Mouse (Mus musculus) forebrain, embryonic 12.5 days (tissue): Measurements from ENCODE around the gene Dph2. TPM values are rescaled to one million over a fixed set of nuclear protein-coding genes. Genes with fewer than 3 reads are reported as not detected.

Experiments
- ATAC-seq: fragments of 200-750 bp; cut with Nextera tagmentation; 2 replicates; pipeline ENCODE4 v1.8.0; 2017; ENCODE audit warnings: moderate TSS enrichment; ENCODE audit not compliant: low FRiP score
- H3K27ac ChIP-seq: fragments of 300-500 bp; sonication (generic); 2 replicates; pipeline ENCODE4 v1.5.1; 2016; ENCODE audit warnings: mild to moderate bottlenecking
- H3K27me3 ChIP-seq: fragments of 300-500 bp; sonication (generic); 2 replicates; pipeline ENCODE4 v1.6.1; 2016; ENCODE audit warnings: mild to moderate bottlenecking
- H3K36me3 ChIP-seq: fragments of 300-500 bp; sonication (generic); replicated peaks from 2 replicates; pipeline ENCODE4 v1.6.1; 2016; ENCODE audit warnings: mild to moderate bottlenecking
- H3K4me1 ChIP-seq: fragments of 300-500 bp; sonication (generic); 2 replicates; pipeline ENCODE4 v1.6.1; 2016
- H3K4me2 ChIP-seq: fragments of 300-500 bp; sonication (generic); 2 replicates; pipeline ENCODE4 v1.6.1; 2016; ENCODE audit warnings: mild to moderate bottlenecking, moderate library complexity
- H3K4me3 ChIP-seq: fragments of 300-500 bp; sonication (generic); replicated peaks from 2 replicates; pipeline ENCODE4 v1.5.1; 2016; ENCODE audit warnings: mild to moderate bottlenecking
- H3K9ac ChIP-seq: fragments of 300-500 bp; sonication (generic); 2 replicates; pipeline ENCODE4 v1.6.1; 2016; ENCODE audit warnings: mild to moderate bottlenecking
- H3K9me3 ChIP-seq: fragments of 300-500 bp; sonication (generic); 2 replicates; pipeline ENCODE4 v1.6.1; 2016
- WGBS: fragments of 180-500 bp; shearing (Covaris S2); methylation state at CpG from one replicate; pipeline ENCODE4 v1.1.7; 2016; 5-methylcytosine and 5-hydroxymethylcytosine counted together
- polyA plus RNA-seq: library from polyadenylated mRNA; unstranded; fragments of >200 nt; fragmentation: Nextera tagmentation; extraction: Ambion mirVana; gene quantifications from 2 replicates; pipeline ENCODE4 v1.2.1, GENCODE M21; 2016

Dph2 gene
- polyA plus RNA-seq, 1 experiment from 2014 or later = 27.0 TPM

GRCm38 (mm10) chr4:117918261-117918660, 26.4 kb upstream of the Dph2 start:
- no peak for ATAC-seq
- Histone ChIP-seq H3K9me3 (no peaks in the 10 kb centered on the region), H3K27me3 (peaks cover 6% of the 10 kb centered on the region), H3K9ac (no peak overlapping the region), H3K36me3 (no peaks in the 10 kb centered on the region), H3K4me2 (no peak overlapping the region), H3K4me1 (peaks cover 18% of the 10 kb centered on the region), H3K27ac (no peak overlapping the region), H3K4me3 (no peak overlapping the region)
- WGBS = 78% methylated on average over 3 of the region's 3 CpGs

- Histone ChIP-seq H3K4me1 (peaks cover 22% of the 10 kb centered on the region), H3K9me3 (no peaks in the 10 kb centered on the region), H3K27ac (no peak overlapping the region), H3K27me3 (peaks cover 2% of the 10 kb centered on the region; the same call in 1 of the 2 replicates), H3K9ac (no peak overlapping the region), H3K36me3 (no peaks in the 10 kb centered on the region), H3K4me3 (no peak overlapping the region), H3K4me2 (no peak overlapping the region)
- WGBS = 98% methylated on average over 4 of the region's 4 CpGs
- no peak for ATAC-seq
These were observed 26.0 kb upstream of the Dph2 start for GRCm38 (mm10) chr4:117917847-117918246.

- Histone ChIP-seq H3K9ac (no peak overlapping the region), H3K27me3 (no peaks in the 10 kb centered on the region), H3K9me3 (no peaks in the 10 kb centered on the region), H3K4me1 (peaks cover 26% of the 10 kb centered on the region), H3K36me3 (no peaks in the 10 kb centered on the region), H3K27ac (no peak overlapping the region), H3K4me2 (no peak overlapping the region), H3K4me3 (no peak overlapping the region)
- ATAC-seq = no peak
- 86% methylated on average over 4 of the region's 4 CpGs for whole genome bisulfite sequencing
These were observed 25.6 kb upstream of the Dph2 start for GRCm38 (mm10) chr4:117917402-117917801.

DNA sequence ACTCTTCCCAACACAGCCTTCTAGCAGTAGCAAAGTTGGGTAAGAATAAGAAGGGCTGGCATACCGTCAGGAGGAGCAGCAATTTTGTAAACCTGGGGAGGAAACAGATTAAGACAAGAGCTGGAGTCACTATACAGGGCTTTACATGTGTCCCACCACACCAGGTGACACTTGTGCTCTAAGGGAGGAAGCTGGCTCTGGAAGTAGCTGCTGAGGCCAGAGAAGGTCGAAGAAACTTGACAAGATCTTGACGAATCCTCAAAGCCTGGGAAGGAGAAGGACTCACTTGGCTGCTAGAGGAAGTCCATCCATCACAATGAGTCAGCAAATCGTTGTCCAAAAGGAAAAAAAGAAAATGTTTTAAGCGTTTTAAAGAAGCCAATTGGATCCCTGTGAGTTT, 24.6 kb upstream of the Dph2 start:
- H3K4me3 ChIP-seq = no peak overlapping the region
- H3K27ac ChIP-seq = no peak overlapping the region
- no peaks in the 10 kb centered on the region for H3K9me3 ChIP-seq
- H3K4me2 ChIP-seq = peak overlapping the region; percentile 100; the same call in 1 of the 2 replicates
- ATAC-seq = no peak
- no peaks in the 10 kb centered on the region for H3K27me3 ChIP-seq
- WGBS = 91% methylated on average over 5 of the region's 5 CpGs
- no peak overlapping the region for H3K9ac ChIP-seq
- peaks cover 10% of the 10 kb centered on the region for H3K36me3 ChIP-seq
- peaks cover 35% of the 10 kb centered on the region for H3K4me1 ChIP-seq

GRCm38 (mm10) chr4:117915489-117916105, 23.8 kb upstream of the Dph2 start:
- peak overlapping the region; percentile 100 for H3K4me2 ChIP-seq
- H3K36me3 ChIP-seq = peaks cover 17% of the 10 kb centered on the region
- 7% methylated on average over 19 of the region's 19 CpGs for WGBS
- no peaks in the 10 kb centered on the region for H3K27me3 ChIP-seq
- peak overlapping the region; percentile 78 for H3K4me3 ChIP-seq
- H3K4me1 ChIP-seq = peaks cover 40% of the 10 kb centered on the region
- H3K9ac ChIP-seq = peak overlapping the region; percentile 89
- ATAC-seq = no peak
- H3K9me3 ChIP-seq = no peaks in the 10 kb centered on the region
- H3K27ac ChIP-seq = no peak overlapping the region

DNA sequence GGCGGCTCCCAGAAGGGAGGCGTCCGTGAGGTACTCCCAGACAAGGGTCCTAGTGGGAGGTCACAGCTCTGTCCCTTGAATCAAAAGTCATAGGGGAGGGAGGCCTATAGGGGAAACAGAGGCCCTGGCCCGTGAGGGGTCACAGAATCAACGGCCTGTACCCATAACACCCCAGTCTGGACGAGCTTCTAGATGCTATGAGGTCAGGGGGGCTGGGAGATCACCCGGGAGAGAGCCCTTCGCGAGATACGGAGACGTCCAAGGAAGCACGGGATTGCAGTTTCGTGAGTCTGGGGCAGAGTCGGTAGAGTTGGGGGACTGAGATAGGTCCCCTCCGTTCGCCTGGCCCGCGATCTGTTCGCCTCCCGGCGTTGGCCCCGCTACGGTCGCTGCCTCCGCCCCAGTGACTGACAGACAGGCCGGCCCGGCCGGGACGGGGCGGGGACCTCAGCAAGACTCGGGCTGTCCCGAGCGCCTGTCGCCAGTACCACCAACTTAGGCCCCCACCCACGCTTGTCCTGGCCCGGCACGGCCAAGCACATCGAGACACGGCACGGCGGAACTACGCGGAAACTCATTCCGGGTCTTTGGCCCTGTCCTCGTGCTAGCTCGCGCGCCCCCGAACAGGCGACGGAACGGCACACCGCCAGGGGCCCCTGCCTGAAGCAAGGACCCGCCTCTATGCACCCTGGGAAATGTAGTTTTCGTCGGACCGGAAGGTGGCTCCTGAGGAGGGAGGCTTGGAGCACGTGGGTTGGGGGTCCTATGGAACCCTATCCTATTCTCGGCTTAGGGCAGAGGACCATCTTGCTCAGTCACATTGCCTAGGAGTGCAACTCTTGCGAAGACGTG, 23.0 kb upstream of the Dph2 start, which contains the start of gene Ipo13:
TSS of gene Ipo13 (minus strand) at position 409 of the 852 bp plus-strand sequence.
- Histone ChIP-seq H3K4me1 (peaks cover 47% of the 10 kb centered on the region), H3K4me3 (peak within 1 kb of the TSS; percentile 78), H3K27me3 (no peaks in the 10 kb centered on the region), H3K9ac (peak within 1 kb of the TSS; percentile 89), H3K4me2 (peak within 1 kb of the TSS; percentile 100), H3K9me3 (no peaks in the 10 kb centered on the region), H3K36me3 (peaks cover 24% of the 10 kb centered on the region), H3K27ac (peak within 1 kb of the TSS; percentile 79)
- peak; percentile 97 for ATAC-seq
- under 1% methylated on average over 61 of the region's 61 CpGs for WGBS

- ATAC-seq = no peak
- Histone ChIP-seq H3K4me1 (peaks cover 55% of the 10 kb centered on the region), H3K4me2 (peak overlapping the region; percentile 100), H3K27me3 (no peaks in the 10 kb centered on the region), H3K4me3 (peak overlapping the region; percentile 78), H3K27ac (no peak overlapping the region), H3K9ac (peak overlapping the region; percentile 89), H3K36me3 (peaks cover 27% of the 10 kb centered on the region), H3K9me3 (no peaks in the 10 kb centered on the region)
- 19% methylated on average over 8 of the region's 8 CpGs for WGBS
These were observed 22.2 kb upstream of the Dph2 start for GRCm38 (mm10) chr4:117914031-117914430.

DNA sequence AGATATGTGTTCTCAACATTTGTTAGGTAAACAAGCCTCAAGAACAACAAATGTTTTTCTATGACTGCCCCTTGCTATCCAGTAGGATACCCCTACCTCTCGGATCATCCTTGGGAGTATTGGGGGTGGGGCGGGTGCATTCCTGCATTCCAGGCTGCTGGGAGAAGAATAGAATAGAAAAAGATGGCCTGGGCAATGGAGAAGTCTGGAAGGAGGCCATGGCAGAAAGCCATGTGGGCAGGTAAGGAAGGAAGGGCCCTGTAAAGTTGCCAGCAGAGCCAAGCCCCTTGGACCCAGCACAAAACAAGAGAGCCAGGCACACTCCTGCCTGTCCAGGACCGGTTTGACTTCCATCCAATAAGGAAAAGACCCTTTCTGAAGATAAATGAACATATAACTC, 21.6 kb upstream of the Dph2 start:
- 65% methylated on average over 3 of the region's 3 CpGs for WGBS
- peak overlapping the region; percentile 100 for H3K4me2 ChIP-seq
- H3K9me3 ChIP-seq = no peaks in the 10 kb centered on the region
- H3K9ac ChIP-seq = peak overlapping the region; percentile 89
- peak overlapping the region; percentile 78 for H3K4me3 ChIP-seq
- no peak overlapping the region for H3K27ac ChIP-seq
- no peaks in the 10 kb centered on the region for H3K27me3 ChIP-seq
- H3K4me1 ChIP-seq = peaks cover 61% of the 10 kb centered on the region
- H3K36me3 ChIP-seq = peaks cover 27% of the 10 kb centered on the region
- ATAC-seq = no peak

- Histone ChIP-seq H3K9ac (peak overlapping the region; percentile 89; the same call in 1 of the 2 replicates), H3K9me3 (no peaks in the 10 kb centered on the region), H3K4me2 (peak overlapping the region; percentile 100), H3K27me3 (no peaks in the 10 kb centered on the region), H3K36me3 (peaks cover 28% of the 10 kb centered on the region), H3K27ac (no peak overlapping the region), H3K4me1 (peaks cover 67% of the 10 kb centered on the region), H3K4me3 (peak overlapping the region; percentile 78; the same call in 1 of the 2 replicates)
- ATAC-seq = no peak
- 80% methylated on average over 7 of the region's 7 CpGs for WGBS
These were observed 20.9 kb upstream of the Dph2 start for GRCm38 (mm10) chr4:117912685-117913273.

DNA sequence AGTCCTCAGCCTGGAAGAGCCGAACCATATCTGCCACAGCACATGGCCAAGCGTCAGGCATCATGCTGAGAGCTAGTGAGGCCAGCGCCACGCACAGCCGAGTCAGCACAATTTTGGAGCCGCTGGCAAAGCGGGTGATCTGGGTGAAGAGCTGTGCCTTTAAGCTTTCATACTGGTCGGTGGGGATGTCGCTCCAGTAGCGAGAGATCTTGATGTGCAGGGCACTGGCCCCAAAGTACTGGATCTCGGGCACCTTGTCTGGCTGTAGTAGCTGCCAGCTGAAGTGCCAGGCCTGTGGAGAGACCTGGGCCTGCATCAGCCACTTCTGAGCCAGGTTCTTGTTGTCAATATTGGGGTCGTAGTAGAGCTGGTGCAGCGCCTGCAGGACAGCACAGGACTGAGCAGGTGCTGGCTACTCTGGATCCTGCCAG, 20.3 kb upstream of the Dph2 start:
- H3K9ac ChIP-seq = no peak overlapping the region
- H3K36me3 ChIP-seq = peaks cover 29% of the 10 kb centered on the region
- no peaks in the 10 kb centered on the region for H3K9me3 ChIP-seq
- H3K4me2 ChIP-seq = no peak overlapping the region
- no peak overlapping the region for H3K4me3 ChIP-seq
- H3K27ac ChIP-seq = 0 out of 2 replicates have a peak overlapping the region, but pooled peaks have one; percentile 5
- 96% methylated on average over 13 of the region's 13 CpGs for WGBS
- peaks cover 69% of the 10 kb centered on the region for H3K4me1 ChIP-seq
- no peaks in the 10 kb centered on the region for H3K27me3 ChIP-seq
- ATAC-seq = no peak

- 63% methylated on average over 8 of the region's 8 CpGs for WGBS
- peak overlapping the region; percentile 6; the same call in 1 of the 2 replicates for H3K4me3 ChIP-seq
- ATAC-seq = peak; percentile 90
- H3K9me3 ChIP-seq = no peaks in the 10 kb centered on the region
- peak overlapping the region; percentile 14; the same call in 1 of the 2 replicates for H3K9ac ChIP-seq
- H3K27me3 ChIP-seq = no peaks in the 10 kb centered on the region
- peak overlapping the region; percentile 45 for H3K4me2 ChIP-seq
- peak overlapping the region; percentile 87 for H3K27ac ChIP-seq
- peaks cover 58% of the 10 kb centered on the region for H3K4me1 ChIP-seq
- peaks cover 56% of the 10 kb centered on the region for H3K36me3 ChIP-seq
These were observed 17.1 kb upstream of the Dph2 start for GRCm38 (mm10) chr4:117908834-117909453.

DNA sequence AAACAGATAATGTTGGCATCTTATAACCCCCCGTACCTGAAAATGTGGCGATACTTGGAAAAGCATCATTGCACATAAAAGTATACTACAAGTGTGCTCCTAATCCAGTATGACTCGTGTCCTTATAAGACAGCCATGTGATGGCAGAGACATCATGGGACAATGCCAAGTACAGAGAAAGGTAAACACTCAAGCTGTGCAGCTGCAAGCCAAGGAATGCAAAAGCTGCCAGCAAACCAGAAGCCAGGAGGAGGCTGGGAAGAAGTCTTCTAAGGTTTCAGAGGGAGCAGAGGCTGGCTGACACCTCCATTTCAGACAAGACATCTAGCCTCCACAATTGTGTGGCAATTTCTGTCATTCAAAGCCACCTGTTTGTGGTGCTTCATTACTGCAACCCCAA, 14.4 kb upstream of the Dph2 start:
- Histone ChIP-seq H3K4me1 (peaks cover 32% of the 10 kb centered on the region), H3K36me3 (peaks cover 72% of the 10 kb centered on the region)
- ATAC-seq = no peak

More for the DNA sequence above, 14.4 kb upstream of the Dph2 start:
- H3K27ac ChIP-seq = no peak overlapping the region
- no peak overlapping the region for H3K9ac ChIP-seq
- H3K4me2 ChIP-seq = no peak overlapping the region
- 95% methylated on average over 3 of the region's 3 CpGs for WGBS
- no peaks in the 10 kb centered on the region for H3K9me3 ChIP-seq
- H3K4me3 ChIP-seq = no peak overlapping the region
- no peaks in the 10 kb centered on the region for H3K27me3 ChIP-seq
